Mouse (Mus musculus) CH12.LX (cell line): ENCODE measurements around the gene 1700013H16Rik. TPM values are rescaled to one million over a fixed set of nuclear protein-coding genes. Genes with fewer than 3 reads are reported as not detected.

Experiments
- DNase-seq: peaks from one replicate; pipeline ENCODE4 v3.0.0-alpha.2; 2013; ENCODE audit errors: extremely low read depth
- H3K27ac ChIP-seq: 2 replicates; pipeline ENCODE4 v1.5.1; 2012; ENCODE audit warnings: low read depth, mild to moderate bottlenecking, control low read depth, moderate library complexity; ENCODE audit not compliant: insufficient read depth
- H3K27me3 ChIP-seq: replicated peaks from 2 replicates; pipeline ENCODE3; 2012; ENCODE audit warnings: inconsistent platforms
- H3K36me3 ChIP-seq, 2 experiments: replicated peaks in 1 of 2; 2 replicates each; pipeline versions ENCODE3 to v1.6.1; 2012; ENCODE audit warnings: inconsistent platforms in 1 of 2, low read length in 1 of 2, mild to moderate bottlenecking in 1 of 2, mixed read lengths in 1 of 2, moderate library complexity in 1 of 2; ENCODE audit not compliant: control insufficient read depth in 1 of 2, insufficient read depth in 1 of 2
- H3K4me1 ChIP-seq, 2 experiments: 2 replicates each; pipeline ENCODE4 v1.6.1; 2012; ENCODE audit warnings: inconsistent platforms in 1 of 2, moderate library complexity in 1 of 2; ENCODE audit not compliant: insufficient read depth in 2 of 2, control insufficient read depth in 1 of 2
- H3K4me2 ChIP-seq: 2 replicates; pipeline ENCODE4 v1.6.1; 2012; ENCODE audit warnings: low read depth, mild to moderate bottlenecking, control low read depth; ENCODE audit not compliant: poor library complexity, insufficient read depth, severe bottlenecking
- H3K4me3 ChIP-seq, 3 experiments: fragments of 150-350 bp in 1 of 3; sonication (generic) in 1 of 3; replicated peaks in 1 of 3; 2 replicates each; pipeline versions ENCODE3 to v1.5.1; 2011 to 2012; ENCODE audit warnings: low read depth in 2 of 3, low read length in 2 of 3, mild to moderate bottlenecking in 2 of 3, moderate library complexity in 2 of 3, control low read depth in 1 of 3, improper control_type of control experiment in 1 of 3, inconsistent platforms in 1 of 3, mixed read lengths in 1 of 3; ENCODE audit not compliant: poor library complexity in 1 of 3
- H3K79me2 ChIP-seq: replicated peaks from 2 replicates; pipeline ENCODE4 v1.6.1; 2012; ENCODE audit warnings: mild to moderate bottlenecking, moderate library complexity; ENCODE audit not compliant: control insufficient read depth, poor library complexity, insufficient read depth, severe bottlenecking; ENCODE audit errors: extremely low read depth
- H3K9ac ChIP-seq: 2 replicates; pipeline ENCODE4 v1.6.1; 2012; ENCODE audit warnings: low read depth, mild to moderate bottlenecking, control low read depth, moderate library complexity; ENCODE audit not compliant: insufficient read depth
- H3K9me3 ChIP-seq: replicated peaks from 2 replicates; pipeline ENCODE3; 2012; ENCODE audit warnings: low read length, inconsistent platforms, mixed read lengths
- BHLHE40 ChIP-seq: IDR thresholded peaks from 2 replicates; pipeline ENCODE4 v1.6.1; 2011; ENCODE audit warnings: mild to moderate bottlenecking, low read depth, low read length, improper control_type of control experiment
- CHD2 ChIP-seq: IDR thresholded peaks from 2 replicates; pipeline ENCODE4 v1.6.1; 2011; ENCODE audit warnings: low read length, improper control_type of control experiment
- ETS1 ChIP-seq: conservative IDR thresholded peaks from 2 replicates; pipeline ENCODE4 v1.6.1; 2012; ENCODE audit warnings: low read depth, mild to moderate bottlenecking, inconsistent platforms, low read length, improper control_type of control experiment, moderate library complexity
- GABPA ChIP-seq: IDR thresholded peaks from 2 replicates; pipeline ENCODE4 v1.6.1; 2012; ENCODE audit warnings: low read depth, low read length, improper control_type of control experiment, inconsistent platforms; ENCODE audit not compliant: insufficient replicate concordance
- IRF4 ChIP-seq: IDR thresholded peaks from 2 replicates; pipeline ENCODE4 v1.6.1; 2014; ENCODE audit warnings: low read depth, mild to moderate bottlenecking, inconsistent platforms, low read length, improper control_type of control experiment
- JUN ChIP-seq: IDR thresholded peaks from 2 replicates; pipeline ENCODE4 v1.6.1; 2011; ENCODE audit warnings: low read depth, mild to moderate bottlenecking, low read length, improper control_type of control experiment, moderate library complexity; ENCODE audit not compliant: insufficient read depth
- MEF2A ChIP-seq: IDR thresholded peaks from 2 replicates; pipeline ENCODE4 v1.6.1; 2014; ENCODE audit warnings: low read depth, mild to moderate bottlenecking, inconsistent platforms, low read length, improper control_type of control experiment, borderline replicate concordance
- NRF1 ChIP-seq: IDR thresholded peaks from 2 replicates; pipeline ENCODE4 v1.6.1; 2014; ENCODE audit warnings: low read depth, mild to moderate bottlenecking, inconsistent platforms, low read length, improper control_type of control experiment, moderate library complexity
- RCOR1 ChIP-seq: conservative IDR thresholded peaks from 2 replicates; pipeline ENCODE4 v1.6.1; 2012; ENCODE audit warnings: low read depth, mild to moderate bottlenecking, inconsistent platforms, low read length, improper control_type of control experiment
- TCF12 ChIP-seq: IDR thresholded peaks from 2 replicates; pipeline ENCODE4 v1.6.1; 2014; ENCODE audit warnings: low read depth, mild to moderate bottlenecking, inconsistent platforms, low read length, improper control_type of control experiment
- ZNF384 ChIP-seq: IDR thresholded peaks from 2 replicates; pipeline ENCODE4 v1.6.1; 2012; ENCODE audit warnings: low read depth, low read length, improper control_type of control experiment, inconsistent platforms
- dilution Hi-C: fragments of 300-500 bp; cut with MboI; formaldehyde crosslinking; loops from 2 replicates; pipeline ENCODE4 v1.14.3; 2020; ENCODE audit warnings: low sequenced_read_pairs; ENCODE audit not compliant: extremely low pct_unique_long_range_greater_than_20kb, extremely low pct_ligation_motif_present
- in situ Hi-C: fragments of 300-500 bp; cut with MboI; formaldehyde crosslinking; loops from 3 replicates; pipeline ENCODE4 v1.14.3; 2019; ENCODE audit warnings: low sequenced_read_pairs, low pct_ligation_motif_present, low pct_unique_long_range_greater_than_20kb, mixed read lengths
- polyA plus RNA-seq: library from polyadenylated mRNA; unstranded; fragments of >175 nt; gene quantifications from 2 replicates; pipeline ENCODE4 v1.2.1, GENCODE M21; 2012; ENCODE audit warnings: low read depth; ENCODE audit not compliant: insufficient read length
- total RNA-seq, 2 experiments: library from RNA; depleted of rRNA; stranded (reverse); fragments of 300-350 nt in 1 of 2; fragments of >200 nt in 1 of 2; gene quantifications; 2 replicates each; pipeline ENCODE4 v1.2.3; 2012 to 2014

The 1700013H16Rik gene
- total and polyA plus RNA-seq, 3 experiments, result not detected

DNA sequence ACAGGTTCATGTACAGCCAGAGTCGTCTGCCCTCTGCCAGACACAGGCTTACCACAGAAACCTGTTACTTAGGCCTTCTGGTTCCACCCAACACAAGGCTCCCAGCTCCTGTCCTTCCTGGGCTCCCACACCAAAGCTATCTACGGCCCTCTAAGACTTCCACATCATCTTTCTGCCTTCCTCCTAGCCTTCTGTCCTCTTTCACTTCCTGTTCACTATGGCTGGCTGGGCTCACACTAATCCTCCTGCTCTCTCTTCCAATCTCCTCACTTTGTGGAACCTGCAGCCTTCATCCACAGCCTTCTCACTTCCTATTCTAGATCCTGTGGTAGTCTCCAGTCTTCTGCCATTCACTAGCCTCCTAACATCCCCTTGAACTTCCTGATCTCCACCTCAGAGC lies 64.5 kb downstream of the 1700013H16Rik start:
- H3K9me3 ChIP-seq, result no peaks in the 10 kb centered on the region
- H3K4me2 ChIP-seq, result no peak overlapping the region
- in situ Hi-C loops, result no loop called here
- no peak overlapping the region for H3K9ac ChIP-seq
- H3K27me3 ChIP-seq, result peaks cover 10% of the 10 kb centered on the region
- dilution Hi-C loops, result no loop called here
- no peak overlapping the region for H3K27ac ChIP-seq
- no peak for DNase-seq
- H3K36me3 ChIP-seq, result no peaks in the 10 kb centered on the region
- no peak overlapping the region for H3K4me3 ChIP-seq
- TF ChIP-seq CHD2, result no peak
- TF ChIP-seq MEF2A, result no peak
- no peak for TF ChIP-seq ZNF384
- no peak for TF ChIP-seq TCF12
- no peak for TF ChIP-seq GABPA
- no peak for TF ChIP-seq BHLHE40
- no peak for TF ChIP-seq IRF4
- TF ChIP-seq NRF1, result no peak
- no peak for TF ChIP-seq JUN
- TF ChIP-seq RCOR1, result no peak
- TF ChIP-seq ETS1, result no peak
- no peaks in the 10 kb centered on the region for H3K4me1 ChIP-seq
- H3K79me2 ChIP-seq, result no peaks in the 10 kb centered on the region

Other genes with a start within 250 kb of the 1700013H16Rik start
- 2.1 and 2.5 TPM in 2 replicates for gene Rtl8c, start 149.8 kb downstream of the 1700013H16Rik start, total RNA-seq (2012; rRNA removed)
- 1.7 TPM in 1 of 2 replicates, not detected in the other for gene Rtl8c, start 149.8 kb downstream of the 1700013H16Rik start, total RNA-seq (2014; rRNA removed)
- 5.5 and 6.4 TPM in 2 replicates for gene Rtl8c, start 149.8 kb downstream of the 1700013H16Rik start, polyA plus RNA-seq
- not detected in 2 replicates for gene Gm14597, start 148.9 kb downstream of the 1700013H16Rik start, total RNA-seq (2012; rRNA removed)
- gene Gm14597, start 148.9 kb downstream of the 1700013H16Rik start, total RNA-seq (2014; rRNA removed), result not detected in 2 replicates
- 0.57 TPM in 1 of 2 replicates, not detected in the other for gene Gm14597, start 148.9 kb downstream of the 1700013H16Rik start, polyA plus RNA-seq
- gene Rtl8a, start 114.1 kb downstream of the 1700013H16Rik start, total RNA-seq (2012; rRNA removed), result 0.21 and 0.29 TPM in 2 replicates
- gene Rtl8a, start 114.1 kb downstream of the 1700013H16Rik start, total RNA-seq (2014; rRNA removed), result not detected in 2 replicates
- 0.80 and 1.4 TPM in 2 replicates for gene Rtl8a, start 114.1 kb downstream of the 1700013H16Rik start, polyA plus RNA-seq
- not detected in 2 replicates for gene Rtl8b, start 87.4 kb downstream of the 1700013H16Rik start, total RNA-seq (2012; rRNA removed)
- gene Rtl8b, start 87.4 kb downstream of the 1700013H16Rik start, total RNA-seq (2014; rRNA removed), result not detected in 2 replicates
- gene Rtl8b, start 87.4 kb downstream of the 1700013H16Rik start, polyA plus RNA-seq, result not detected in 2 replicates
- gene 4930502E18Rik, start 33.0 kb downstream of the 1700013H16Rik start, total RNA-seq (2012; rRNA removed), result not detected in 2 replicates
- gene 4930502E18Rik, start 33.0 kb downstream of the 1700013H16Rik start, total RNA-seq (2014; rRNA removed), result 0.26 TPM in 1 of 2 replicates, not detected in the other
- not detected in 2 replicates for gene 4930502E18Rik, start 33.0 kb downstream of the 1700013H16Rik start, polyA plus RNA-seq
- gene Zfp36l3, start 18.6 kb upstream of the 1700013H16Rik start, total RNA-seq (2012; rRNA removed), result not detected in 2 replicates
- gene Zfp36l3, start 18.6 kb upstream of the 1700013H16Rik start, total RNA-seq (2014; rRNA removed), result not detected in 2 replicates
- gene Zfp36l3, start 18.6 kb upstream of the 1700013H16Rik start, polyA plus RNA-seq, result not detected in 2 replicates
- 2.8 and 3.5 TPM in 2 replicates for gene Xlr, start 39.9 kb upstream of the 1700013H16Rik start, total RNA-seq (2012; rRNA removed)
- gene Xlr, start 39.9 kb upstream of the 1700013H16Rik start, total RNA-seq (2014; rRNA removed), result 27.2 and 32.7 TPM in 2 replicates
- gene Xlr, start 39.9 kb upstream of the 1700013H16Rik start, polyA plus RNA-seq, result 11.0 and 13.4 TPM in 2 replicates